Mouse (Mus musculus) bone marrow, adult 2 months (tissue): ENCODE data around the gene Clca2.

Experiments used
- CTCF ChIP-seq: fragments of 200-500 bp; IDR thresholded peaks from 2 replicates; pipeline ENCODE4 v1.5.1; 2011; ENCODE audit warnings: low read length, control low read depth; ENCODE audit not compliant: control insufficient read depth, insufficient read depth
- POLR2A ChIP-seq: fragments of 200-500 bp; IDR thresholded peaks from 2 replicates; pipeline ENCODE4 v1.6.1; 2011; ENCODE audit warnings: low read depth, mild to moderate bottlenecking, control low read depth, low read length, borderline replicate concordance; ENCODE audit not compliant: control insufficient read depth

- no peak for TF ChIP-seq POLR2A
- TF ChIP-seq CTCF = no peak
Measured at GRCm38 (mm10) chr3:145147483-145147882, 48.2 kb upstream of the Clca2 start.
